Mouse (Mus musculus) cerebellum, postnatal 36 days (tissue): ENCODE data around the gene Olfr1425.
"Not testable (repeated sequence)": the region's sequence is repeated elsewhere in the genome, so short reads cannot be mapped to it uniquely, and the experiment has no call there.

Experiments
- DNase-seq, 2 experiments: peaks; one replicate each; pipeline ENCODE4 v3.0.0; 2021 to 2022; ENCODE audit warnings: mixed read lengths in 2 of 2

Gene Olfr1425

DNA sequence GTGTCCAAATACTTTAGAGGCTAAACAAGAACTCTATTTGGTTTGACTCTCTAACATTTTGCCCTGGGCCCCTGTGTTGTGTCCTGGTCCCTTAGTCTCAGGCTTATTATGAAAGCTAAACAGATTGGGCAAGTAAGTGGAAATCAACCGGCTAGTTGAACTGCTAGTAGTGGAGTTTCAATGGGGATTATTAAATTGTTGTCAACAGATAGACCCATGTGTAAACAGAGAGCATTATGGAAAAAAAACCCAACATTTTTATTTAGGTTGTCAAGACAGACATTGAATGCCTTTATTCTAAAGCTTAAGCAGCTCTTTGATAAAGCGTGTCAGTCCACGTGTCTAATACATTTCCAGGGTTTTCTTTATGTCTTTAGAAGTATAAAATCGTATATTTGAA is at the start of gene Olfr1425:
Olfr1425 (minus strand) TSS at position 101 of the 400 bp plus-strand sequence.
- DNase-seq, result not testable (repeated sequence)

DNA sequence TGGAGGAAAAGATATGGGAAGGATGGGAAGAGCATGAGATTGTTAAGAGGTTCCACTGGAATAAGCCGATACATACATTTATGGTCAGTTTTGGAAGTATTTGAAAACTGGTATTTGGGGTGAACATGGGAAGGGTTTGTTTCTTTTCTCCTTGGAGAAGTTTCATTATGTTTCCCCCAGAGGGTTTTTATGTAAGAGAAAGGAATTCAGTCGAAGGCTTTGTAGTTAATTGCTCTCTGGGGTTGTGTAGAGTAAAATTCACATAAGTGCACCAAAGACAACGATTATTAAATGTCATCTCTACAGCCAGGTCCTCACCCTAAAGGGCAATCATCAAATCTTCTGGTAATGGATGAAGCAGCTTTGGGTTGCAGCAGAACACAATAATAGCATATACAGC is 45.6 kb upstream of the Olfr1425 start, which contains the start of gene Olfr76:
Olfr76 (minus strand) TSS at position 101 of the 400 bp plus-strand sequence.
- no peak for DNase-seq

DNA sequence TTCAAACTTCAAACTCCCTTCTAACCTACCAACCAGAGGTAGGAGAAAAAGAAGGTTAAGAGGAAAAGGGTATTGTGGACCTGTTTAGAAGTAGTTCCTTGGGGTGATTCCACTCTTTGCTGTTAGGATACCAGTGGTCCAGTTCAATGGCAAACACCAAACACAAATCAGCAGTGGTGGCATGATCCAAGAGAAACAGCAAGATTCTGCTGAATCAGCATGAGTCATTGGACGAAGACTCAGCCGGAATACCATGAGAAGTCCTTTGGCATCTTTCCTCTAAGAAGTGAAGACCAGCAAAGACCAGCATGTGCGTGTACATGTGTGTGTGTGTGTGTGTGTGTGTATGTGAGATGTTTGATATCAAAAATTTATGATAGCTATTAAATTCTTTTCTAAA is 38.9 kb upstream of the Olfr1425 start:
- DNase-seq, result no peak

DNA sequence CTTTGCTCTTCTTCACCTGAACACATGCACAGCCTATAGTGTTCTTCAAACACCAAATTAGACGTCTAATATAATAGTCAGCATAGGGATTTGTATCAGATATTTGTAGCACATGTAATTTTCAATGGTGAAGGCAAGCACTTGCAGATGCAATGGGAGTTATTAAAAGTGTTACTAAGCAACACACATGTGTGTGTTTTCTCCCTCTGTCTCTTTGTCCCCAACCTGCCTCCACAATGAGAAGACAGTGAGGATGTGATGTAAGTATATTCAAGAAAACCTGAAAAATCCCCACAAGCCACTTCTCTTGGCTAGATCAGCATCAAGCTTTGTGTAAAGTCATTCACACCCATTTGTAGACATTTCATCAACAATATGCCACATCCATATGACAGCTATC is 38.3 kb upstream of the Olfr1425 start, which contains the start of gene Olfr1428:
Olfr1428 (minus strand) TSS at position 101 of the 400 bp plus-strand sequence.
- DNase-seq, result no peak

DNA sequence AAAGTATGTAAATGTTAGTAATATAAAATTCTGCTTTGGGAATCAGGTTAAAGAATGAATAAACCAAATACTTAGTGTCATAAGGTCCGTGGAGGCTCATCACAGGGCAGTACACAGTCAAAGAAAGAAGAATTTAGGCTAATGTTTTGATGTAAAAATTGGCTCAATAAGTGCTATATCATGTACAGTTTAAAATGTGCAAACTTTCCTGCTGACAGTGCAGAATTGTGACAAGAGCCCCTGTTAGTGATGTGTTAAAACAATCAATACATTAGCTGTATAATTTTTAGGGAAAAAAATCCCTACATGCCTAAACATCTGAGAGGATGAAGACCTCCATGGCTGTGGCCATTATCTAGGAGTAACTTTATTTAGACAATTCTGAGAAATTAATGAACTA is 36.3 kb upstream of the Olfr1425 start:
- no peak for DNase-seq

DNA sequence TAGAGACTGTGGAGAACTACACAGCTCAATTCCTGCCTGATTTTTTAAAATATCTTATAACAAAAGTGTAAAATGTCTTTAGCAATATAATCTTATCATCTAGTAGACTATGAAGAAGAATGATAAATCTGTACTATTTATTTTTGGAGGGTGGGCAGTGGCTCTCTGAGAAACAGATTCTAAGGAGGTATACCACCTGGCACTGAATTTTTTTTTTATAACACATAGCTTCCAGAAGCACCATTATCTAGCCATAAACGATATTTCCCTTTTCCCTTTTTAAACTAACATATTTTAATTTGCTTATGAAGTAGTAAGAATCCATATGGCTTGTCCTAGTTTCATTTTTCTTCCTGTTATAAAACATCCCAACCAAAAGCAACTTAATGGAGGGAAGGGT is 27.0 kb upstream of the Olfr1425 start:
- DNase-seq, result no peak

DNA sequence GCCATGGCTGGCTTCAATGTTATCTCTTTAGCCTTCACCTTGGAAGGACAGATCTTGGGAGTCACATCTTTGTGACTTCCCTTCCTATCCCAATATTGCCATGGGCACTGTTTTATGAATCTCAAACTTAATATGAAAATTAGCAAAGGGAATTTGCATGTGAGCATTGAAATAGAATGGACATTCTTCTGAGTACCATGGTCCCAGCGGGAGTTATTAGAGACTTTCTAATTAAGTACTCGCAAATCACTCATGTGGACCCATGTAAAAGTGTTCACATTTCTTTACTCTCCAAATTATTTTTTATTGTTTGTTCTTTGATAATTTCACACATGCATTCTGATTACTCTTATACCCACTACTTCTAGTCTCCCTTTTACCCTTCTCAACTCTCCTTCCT is 25.7 kb upstream of the Olfr1425 start, which contains the start of gene Olfr1427:
Olfr1427 (minus strand) TSS at position 101 of the 400 bp plus-strand sequence.
- no peak for DNase-seq

DNA sequence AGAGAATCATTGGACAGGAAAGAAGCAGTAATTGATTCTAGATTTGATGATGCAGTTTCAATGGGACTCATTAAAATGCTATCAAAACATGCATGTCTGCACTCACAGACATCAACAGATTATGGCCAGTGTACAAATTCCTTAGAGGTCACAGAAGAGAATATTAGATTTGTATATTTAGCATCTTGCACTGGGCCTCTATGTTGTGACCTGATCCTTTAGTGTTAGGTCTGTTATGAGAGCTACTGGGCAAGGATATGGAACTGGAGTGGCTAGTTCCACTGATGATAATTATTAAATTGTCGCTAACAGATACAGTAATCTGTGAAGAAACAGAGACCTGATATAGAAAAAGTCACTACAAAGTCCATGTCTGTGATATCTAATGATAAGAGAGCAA is 14.4 kb upstream of the Olfr1425 start, which contains the start of gene Olfr1426:
Olfr1426 (minus strand) TSS at position 101 of the 400 bp plus-strand sequence.
- no peak for DNase-seq

DNA sequence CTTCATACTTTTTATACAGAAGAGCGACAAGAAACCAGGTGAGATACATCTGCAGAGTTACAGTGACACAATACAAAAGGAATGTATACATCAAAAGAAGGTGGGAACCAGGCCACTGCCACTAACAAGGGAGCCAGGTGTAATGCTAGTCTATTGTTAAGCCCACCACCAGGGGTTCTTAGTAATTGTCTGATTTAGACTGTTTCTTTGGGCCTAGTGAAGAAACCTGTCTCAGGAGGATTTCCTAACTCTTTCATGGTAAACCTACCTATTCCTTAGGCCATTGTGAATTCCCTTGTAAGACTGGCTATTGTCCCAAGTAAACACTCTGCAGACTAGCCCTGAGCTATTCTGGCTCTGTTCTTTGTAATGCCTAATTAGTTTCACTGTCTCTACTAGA is 8.0 kb downstream of the Olfr1425 start:
- DNase-seq, result not testable (repeated sequence)

DNA sequence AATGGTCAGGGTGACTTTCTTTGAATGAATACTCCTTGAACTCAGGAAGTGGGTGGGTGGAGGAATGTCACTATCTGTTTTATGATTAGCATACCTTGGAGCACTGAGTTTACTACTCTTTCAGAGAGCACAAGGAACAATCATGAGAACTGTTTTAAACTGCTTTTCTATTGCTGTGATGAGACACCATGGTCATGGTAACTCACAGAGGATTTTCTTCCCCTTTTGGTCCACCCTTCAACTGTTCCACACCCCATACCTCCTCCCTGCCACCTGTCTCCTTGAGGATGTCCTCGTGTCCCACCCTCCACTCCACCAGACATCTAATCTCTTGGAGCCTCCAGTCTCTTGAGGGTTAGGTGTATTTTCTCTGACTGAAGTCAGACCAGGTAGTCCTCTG is 9.7 kb downstream of the Olfr1425 start:
- not testable (repeated sequence) for DNase-seq

DNA sequence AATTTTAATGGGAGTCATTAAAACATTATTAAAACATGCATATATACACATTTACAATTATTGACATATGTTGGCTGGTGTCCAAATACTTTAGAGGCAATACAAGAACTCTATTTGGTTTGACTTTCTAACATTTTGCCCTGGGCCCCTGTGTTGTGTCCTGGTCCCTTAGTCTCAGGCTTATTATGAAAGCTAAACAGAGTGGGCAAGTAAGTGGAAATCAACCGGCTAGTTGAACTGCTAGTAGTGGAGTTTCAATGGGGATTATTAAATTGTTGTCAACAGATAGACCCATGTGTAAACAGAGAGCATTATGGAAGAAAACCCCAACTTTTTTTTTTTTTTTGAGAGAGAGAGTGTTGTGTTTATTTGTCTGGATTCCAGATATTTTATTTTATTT is 14.9 kb downstream of the Olfr1425 start, which contains the start of gene Olfr1424:
Olfr1424 (minus strand) TSS at position 101 of the 400 bp plus-strand sequence.
- DNase-seq, result not testable (repeated sequence)

DNA sequence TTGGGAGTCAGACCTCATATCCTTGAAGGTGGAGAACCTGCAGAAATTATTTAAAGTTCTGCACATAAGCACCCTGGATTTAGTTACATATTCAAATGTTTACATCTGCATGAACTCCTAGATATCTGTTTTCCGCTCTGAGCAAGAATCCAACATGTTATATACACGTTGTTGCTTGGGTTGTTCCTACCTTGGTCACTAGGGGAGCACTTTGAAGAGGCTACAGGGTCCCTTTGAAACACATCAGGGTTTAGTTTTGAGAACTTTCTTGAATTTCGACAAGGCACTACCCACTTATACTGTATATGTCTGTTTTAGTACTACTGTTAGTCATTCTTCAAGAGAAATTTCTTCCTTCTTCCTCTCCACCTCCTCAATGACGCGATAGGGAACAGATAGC is 34.4 kb downstream of the Olfr1425 start:
- DNase-seq, result no peak

DNA sequence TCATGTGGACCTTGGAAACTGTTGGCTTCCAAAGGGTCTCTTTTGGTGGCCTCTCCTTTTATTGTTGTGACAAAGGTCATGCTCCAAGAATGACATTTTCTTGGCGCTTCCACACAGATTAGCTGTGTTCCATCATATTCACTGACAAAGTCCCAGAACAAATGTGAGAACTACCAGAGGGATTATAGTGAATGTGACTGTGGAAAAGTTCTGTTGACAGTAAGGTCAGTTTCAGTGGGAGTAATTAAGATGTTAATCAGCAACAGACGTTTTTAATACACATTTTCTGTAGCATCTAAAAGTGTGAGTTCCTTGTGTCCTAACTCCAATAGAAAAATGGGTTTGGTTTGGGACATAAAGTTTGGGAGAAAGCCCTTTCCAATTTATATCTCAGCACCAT is 36.3 kb downstream of the Olfr1425 start, which contains the start of gene Olfr1423:
Olfr1423 (minus strand) TSS at position 101 of the 400 bp plus-strand sequence.
- DNase-seq, result no peak

DNA sequence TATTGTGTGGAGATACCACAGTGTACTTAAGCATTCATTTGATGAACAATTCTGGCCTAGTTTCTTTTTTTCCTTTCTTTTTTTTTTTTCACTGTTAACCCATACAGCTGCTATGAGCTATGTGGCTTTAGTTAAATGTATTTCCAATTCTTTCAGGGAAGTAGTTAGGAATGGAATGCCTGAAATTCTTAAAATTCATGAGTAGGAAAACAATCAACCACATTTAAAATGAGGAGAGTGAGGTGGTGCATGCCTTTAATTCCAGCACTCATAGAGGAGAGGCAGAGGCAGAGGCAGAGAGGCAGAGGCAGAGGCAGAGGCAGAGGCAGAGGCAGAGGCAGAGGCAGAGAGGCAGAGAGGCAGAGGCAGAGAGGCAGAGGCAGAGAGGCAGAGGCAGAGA is 39.8 kb downstream of the Olfr1425 start:
- DNase-seq, result no peak

DNA sequence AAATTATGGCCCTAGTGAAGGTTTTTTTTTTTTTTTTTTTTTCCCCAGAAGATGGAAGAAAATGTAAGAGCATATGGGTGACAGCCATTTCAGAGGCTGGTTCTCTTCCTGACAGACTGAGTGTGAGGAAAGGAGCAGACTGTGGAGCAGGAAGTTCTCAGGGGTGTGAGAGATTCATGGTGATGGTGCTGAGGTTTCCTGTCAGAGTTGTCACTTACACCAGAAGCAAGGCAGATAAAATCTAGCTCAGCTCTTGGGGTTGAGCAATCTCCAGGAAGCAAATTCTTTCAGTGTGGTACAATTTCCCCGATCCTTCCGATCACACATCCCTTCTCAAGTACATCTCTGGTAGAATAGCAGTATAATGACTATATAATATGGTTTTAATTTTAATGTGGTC is 50.9 kb downstream of the Olfr1425 start:
- DNase-seq, result no peak

DNA sequence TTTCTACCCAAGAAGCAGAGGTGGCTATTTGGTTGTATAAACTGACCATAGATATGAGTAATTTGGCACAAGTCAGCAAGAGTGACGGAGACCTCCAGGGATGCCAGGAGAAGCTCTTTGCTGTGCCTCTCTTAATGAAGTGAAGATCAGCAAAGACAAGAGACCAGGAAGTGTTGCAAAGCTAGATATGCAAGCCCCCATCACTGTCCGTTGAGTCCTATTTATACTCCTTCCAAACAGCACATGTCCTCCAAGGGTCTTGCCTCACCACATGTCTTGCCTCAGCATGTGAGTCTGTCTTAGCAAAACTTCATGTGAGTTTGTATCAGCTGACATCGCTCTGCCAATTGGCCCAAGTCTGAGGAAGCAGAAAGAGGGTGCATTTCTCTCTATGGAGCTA is 52.2 kb downstream of the Olfr1425 start:
- DNase-seq, result no peak

DNA sequence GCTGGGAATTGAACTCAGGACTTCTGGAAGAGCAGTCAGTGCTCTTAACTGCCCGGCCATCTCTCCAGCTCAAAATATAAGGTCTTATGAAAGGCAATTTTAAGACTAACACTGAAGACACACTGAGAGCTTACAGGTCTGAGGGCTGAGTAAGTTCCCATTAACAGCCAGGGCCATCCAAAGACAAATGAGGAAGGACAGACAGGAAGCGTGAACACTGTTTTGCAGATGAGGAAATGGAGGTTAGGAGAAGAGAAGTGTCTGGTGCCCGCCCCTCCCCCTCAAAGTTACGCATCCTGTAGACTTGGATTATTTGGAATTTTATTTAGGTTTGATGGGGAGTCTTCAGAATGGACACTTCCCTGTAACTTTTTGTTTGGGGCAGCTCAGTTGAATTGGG is 53.4 kb downstream of the Olfr1425 start:
- no peak for DNase-seq
